Mouse (Mus musculus): ENCODE data around the gene Rarb.

- no peak for TF ChIP-seq USF1 (IDR thresholded peaks at IDR 0.05; ENCODE audit: low read depth)
- TF ChIP-seq POLR2A (IDR thresholded peaks at IDR 0.05; ENCODE audit: insufficient read length, low read depth) = no peak
- no peak for TF ChIP-seq E2F4 (IDR thresholded peaks at IDR 0.05; ENCODE audit: insufficient read depth)
- no peak for TF ChIP-seq MAX (IDR thresholded peaks at IDR 0.05; ENCODE audit: low read depth)
- TF ChIP-seq TCF12 (IDR thresholded peaks at IDR 0.05; ENCODE audit: insufficient read depth, poor library complexity, severe bottlenecking) = no peak
- no peak for TF ChIP-seq CEBPB (IDR thresholded peaks at IDR 0.05; ENCODE audit: insufficient read depth, poor library complexity, severe bottlenecking)
- no peak for TF ChIP-seq MYOG (IDR thresholded peaks at IDR 0.05; ENCODE audit: control insufficient read depth in 1 of 3, insufficient read depth in 1 of 3, insufficient read length in 2 of 3, low read depth in 2 of 3)
Observed at GRCm38 (mm10) chr14:16448269-16448987, 370.5 kb downstream of the Rarb start.
